Mouse (Mus musculus): ENCODE results near the gene Sh3rf3. TPM values are rescaled to one million over a fixed set of nuclear protein-coding genes. Genes with fewer than 3 reads are reported as not detected.

The Sh3rf3 gene
- polyA plus RNA-seq, 1 experiment from 2014 or later, result 0.17 TPM

DNA sequence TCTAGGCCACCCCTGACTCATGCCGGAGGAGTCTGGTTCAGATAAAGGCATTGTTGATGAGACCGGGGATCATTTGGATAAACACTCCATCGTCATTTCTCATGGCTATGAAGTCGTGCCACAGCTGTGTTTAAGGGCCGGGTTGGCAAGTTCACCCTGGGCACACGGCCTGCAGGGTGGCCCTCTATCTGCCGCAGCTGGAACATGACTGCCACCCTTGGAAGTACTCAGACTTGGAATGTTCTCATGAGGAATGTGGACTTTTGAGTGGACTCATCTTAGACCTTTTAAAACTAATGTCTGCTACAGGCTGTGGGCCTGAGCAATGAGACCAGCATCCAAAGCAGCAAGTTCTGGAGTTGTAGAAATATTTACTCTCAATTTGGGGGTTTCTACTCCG is 29.9 kb downstream of the Sh3rf3 start:
- H3K4me1 ChIP-seq (replicated peaks; ENCODE audit: control insufficient read depth, insufficient read depth, low read length), result no peaks in the 10 kb centered on the region
- H3K4me2 ChIP-seq (replicated peaks; ENCODE audit: low read depth), result no peak overlapping the region
- no peak overlapping the region for H3K9ac ChIP-seq (ENCODE audit: low read depth, low read length)
- no peak overlapping the region for H3K27ac ChIP-seq (ENCODE audit: low read depth, low read length)
- H3K9me3 ChIP-seq (ENCODE audit: control insufficient read depth), result no peaks in the 10 kb centered on the region
- H3K27me3 ChIP-seq (replicated peaks; ENCODE audit: control insufficient read depth, insufficient read depth, low read length), result no peaks in the 10 kb centered on the region
- TF ChIP-seq CTCF (IDR thresholded peaks at IDR 0.05; ENCODE audit: low read depth), result no peak
- ATAC-seq, result no peak
- H3K36me3 ChIP-seq (ENCODE audit: control insufficient read depth, insufficient read depth), result no peaks in the 10 kb centered on the region
- 69% methylated on average over 8 of the region's 8 CpGs for WGBS
- no peak overlapping the region for H3K4me3 ChIP-seq (ENCODE audit: low read depth, low read length)

DNA sequence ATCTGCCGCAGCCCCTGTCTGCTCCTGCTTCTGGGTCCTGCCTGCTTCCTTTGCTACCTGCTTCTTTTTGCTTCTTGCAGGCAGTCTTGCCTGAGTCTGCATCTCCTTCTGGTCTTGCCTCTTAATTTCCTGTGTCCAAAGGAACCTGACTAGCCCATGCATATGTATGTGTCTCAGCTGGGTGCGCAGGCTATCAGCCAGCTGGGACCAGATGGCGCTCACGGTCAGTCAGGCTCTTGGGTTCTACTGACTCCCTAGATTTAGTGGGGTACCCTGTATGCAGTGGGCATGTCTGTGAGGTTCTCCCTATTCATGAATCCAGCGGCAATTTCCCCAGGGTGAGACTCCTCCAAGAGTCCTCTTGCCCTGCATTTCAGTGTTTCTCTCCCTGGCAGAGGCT is 35.0 kb downstream of the Sh3rf3 start:
- 75% methylated on average over 5 of the region's 5 CpGs for WGBS
- Histone ChIP-seq H3K36me3 (ENCODE audit: control insufficient read depth, insufficient read depth) (no peaks in the 10 kb centered on the region), H3K9ac (ENCODE audit: low read depth, low read length) (no peak overlapping the region), H3K9me3 (ENCODE audit: control insufficient read depth) (no peaks in the 10 kb centered on the region), H3K27me3 (replicated peaks; ENCODE audit: control insufficient read depth, insufficient read depth, low read length) (no peaks in the 10 kb centered on the region), H3K4me1 (replicated peaks; ENCODE audit: control insufficient read depth, insufficient read depth, low read length) (no peaks in the 10 kb centered on the region), H3K27ac (ENCODE audit: low read depth, low read length) (no peak overlapping the region), H3K4me3 (ENCODE audit: low read depth, low read length) (no peak overlapping the region), H3K4me2 (replicated peaks; ENCODE audit: low read depth) (no peak overlapping the region)
- ATAC-seq, result no peak
- no peak for TF ChIP-seq CTCF (IDR thresholded peaks at IDR 0.05; ENCODE audit: low read depth)

DNA sequence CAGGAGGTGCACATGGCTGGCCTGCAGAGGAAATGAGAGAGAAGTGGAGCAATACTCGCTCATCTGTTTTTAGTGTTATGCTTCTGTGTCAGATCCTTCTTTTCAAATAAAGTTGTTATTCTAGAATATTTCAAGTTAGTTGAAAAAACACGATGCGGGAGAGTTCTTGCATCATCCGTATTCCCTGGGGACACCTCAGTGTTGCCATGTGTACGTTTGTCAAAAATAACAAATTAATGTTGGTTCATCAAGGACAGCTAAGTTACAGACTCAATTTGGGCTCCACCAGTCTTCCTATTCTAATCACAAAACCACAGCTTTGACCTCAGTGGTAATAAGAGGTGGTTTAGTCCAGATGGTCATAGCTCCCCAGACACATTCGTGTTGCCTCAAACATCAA is 35.4 kb downstream of the Sh3rf3 start:
- H3K9ac ChIP-seq (ENCODE audit: low read depth, low read length), result no peak overlapping the region
- no peaks in the 10 kb centered on the region for H3K36me3 ChIP-seq (ENCODE audit: control insufficient read depth, insufficient read depth)
- TF ChIP-seq CTCF (IDR thresholded peaks at IDR 0.05; ENCODE audit: low read depth), result no peak
- WGBS, result 79% methylated on average over 6 of the region's 6 CpGs
- no peak overlapping the region for H3K4me2 ChIP-seq (replicated peaks; ENCODE audit: low read depth)
- H3K27ac ChIP-seq (ENCODE audit: low read depth, low read length), result no peak overlapping the region
- H3K4me3 ChIP-seq (ENCODE audit: low read depth, low read length), result no peak overlapping the region
- no peaks in the 10 kb centered on the region for H3K27me3 ChIP-seq (replicated peaks; ENCODE audit: control insufficient read depth, insufficient read depth, low read length)
- no peaks in the 10 kb centered on the region for H3K4me1 ChIP-seq (replicated peaks; ENCODE audit: control insufficient read depth, insufficient read depth, low read length)
- no peak for ATAC-seq
- H3K9me3 ChIP-seq (ENCODE audit: control insufficient read depth), result no peaks in the 10 kb centered on the region

GRCm38 (mm10) chr10:58854548-58855198 is 41.5 kb downstream of the Sh3rf3 start:
- H3K27me3 ChIP-seq (replicated peaks; ENCODE audit: control insufficient read depth, insufficient read depth, low read length), result no peaks in the 10 kb centered on the region
- H3K36me3 ChIP-seq (ENCODE audit: control insufficient read depth, insufficient read depth), result no peaks in the 10 kb centered on the region
- H3K4me1 ChIP-seq (replicated peaks; ENCODE audit: control insufficient read depth, insufficient read depth, low read length), result no peaks in the 10 kb centered on the region
- H3K9ac ChIP-seq (ENCODE audit: low read depth, low read length), result no peak overlapping the region
- no peak for TF ChIP-seq CTCF (IDR thresholded peaks at IDR 0.05; ENCODE audit: low read depth)
- no peak overlapping the region for H3K27ac ChIP-seq (ENCODE audit: low read depth, low read length)
- H3K4me2 ChIP-seq (replicated peaks; ENCODE audit: low read depth), result no peak overlapping the region
- no peak overlapping the region for H3K4me3 ChIP-seq (ENCODE audit: low read depth, low read length)
- no peaks in the 10 kb centered on the region for H3K9me3 ChIP-seq (ENCODE audit: control insufficient read depth)
- no peak for ATAC-seq
- WGBS, result 12% methylated on average over 14 of the region's 14 CpGs

DNA sequence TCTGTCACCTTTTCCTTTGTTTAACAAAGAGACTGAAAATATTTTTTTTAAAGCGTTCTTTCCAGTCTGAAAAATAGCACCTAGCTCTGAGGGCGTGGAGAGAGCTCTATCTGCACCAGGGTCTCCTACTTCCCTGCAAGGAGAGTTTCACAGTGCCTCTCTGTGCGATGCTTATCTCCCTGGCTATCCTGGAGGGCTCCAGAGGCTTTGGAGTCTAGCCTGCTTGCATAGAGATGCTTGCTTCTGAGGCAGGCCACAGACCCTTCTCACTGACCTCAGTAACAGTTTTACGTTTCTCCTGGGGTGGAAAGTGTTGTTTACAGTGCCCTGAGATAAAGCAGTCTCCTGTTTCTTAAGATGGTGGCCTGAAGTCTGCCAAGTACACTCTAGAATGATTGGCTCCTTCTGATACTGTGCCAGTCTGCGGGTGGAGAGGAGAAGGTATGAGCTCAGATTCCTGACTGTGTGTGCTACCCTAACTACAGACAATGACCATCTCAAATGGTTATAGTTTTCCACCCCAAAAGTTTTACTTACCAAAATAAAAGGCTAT is 42.1 kb downstream of the Sh3rf3 start:
- WGBS, result 36% methylated on average over 5 of the region's 5 CpGs

GRCm38 (mm10) chr10:58855814-58856213 is 42.7 kb downstream of the Sh3rf3 start:
- H3K4me2 ChIP-seq (replicated peaks; ENCODE audit: low read depth), result no peak overlapping the region
- H3K9ac ChIP-seq (ENCODE audit: low read depth, low read length), result no peak overlapping the region
- no peaks in the 10 kb centered on the region for H3K9me3 ChIP-seq (ENCODE audit: control insufficient read depth)
- no peaks in the 10 kb centered on the region for H3K36me3 ChIP-seq (ENCODE audit: control insufficient read depth, insufficient read depth)
- no peak overlapping the region for H3K27ac ChIP-seq (ENCODE audit: low read depth, low read length)
- no peaks in the 10 kb centered on the region for H3K27me3 ChIP-seq (replicated peaks; ENCODE audit: control insufficient read depth, insufficient read depth, low read length)
- no peak for TF ChIP-seq CTCF (IDR thresholded peaks at IDR 0.05; ENCODE audit: low read depth)
- 68% methylated on average over 9 of the region's 9 CpGs for WGBS
- ATAC-seq, result no peak
- no peaks in the 10 kb centered on the region for H3K4me1 ChIP-seq (replicated peaks; ENCODE audit: control insufficient read depth, insufficient read depth, low read length)
- no peak overlapping the region for H3K4me3 ChIP-seq (ENCODE audit: low read depth, low read length)

More for the DNA sequence above, 42.1 kb downstream of the Sh3rf3 start:
- H3K4me2 ChIP-seq (replicated peaks; ENCODE audit: low read depth), result no peak overlapping the region
- H3K27ac ChIP-seq (ENCODE audit: low read depth, low read length), result no peak overlapping the region
- no peak overlapping the region for H3K4me3 ChIP-seq (ENCODE audit: low read depth, low read length)
- TF ChIP-seq CTCF (IDR thresholded peaks at IDR 0.05; ENCODE audit: low read depth), result no peak
- H3K4me1 ChIP-seq (replicated peaks; ENCODE audit: control insufficient read depth, insufficient read depth, low read length), result no peaks in the 10 kb centered on the region
- H3K9ac ChIP-seq (ENCODE audit: low read depth, low read length), result no peak overlapping the region
- H3K27me3 ChIP-seq (replicated peaks; ENCODE audit: control insufficient read depth, insufficient read depth, low read length), result no peaks in the 10 kb centered on the region
- no peak for ATAC-seq
- no peaks in the 10 kb centered on the region for H3K9me3 ChIP-seq (ENCODE audit: control insufficient read depth)
- no peaks in the 10 kb centered on the region for H3K36me3 ChIP-seq (ENCODE audit: control insufficient read depth, insufficient read depth)

Data from intestine, postnatal 0 days (tissue).